Mouse (Mus musculus) bone marrow macrophage, adult 2 months (primary cell): ENCODE data around the gene Atp6v1g3. TPM values are rescaled to one million over a fixed set of nuclear protein-coding genes. Genes with fewer than 3 reads are reported as not detected.

Source experiments
- H3K27ac ChIP-seq: 2 replicates; pipeline ENCODE4 v1.5.1; 2012; ENCODE audit warnings: low read depth, low read length; ENCODE audit not compliant: insufficient read depth
- H3K4me1 ChIP-seq: 2 replicates; pipeline ENCODE4 v1.6.1; 2012; ENCODE audit warnings: low read length; ENCODE audit not compliant: control insufficient read depth, insufficient read depth
- H3K4me3 ChIP-seq: 2 replicates; pipeline ENCODE4 v1.5.1; 2012; ENCODE audit warnings: mild to moderate bottlenecking, low read length, moderate library complexity; ENCODE audit not compliant: insufficient read depth
- CTCF ChIP-seq: IDR thresholded peaks from 2 replicates; pipeline ENCODE4 v1.5.1; 2012; ENCODE audit warnings: low read depth, mild to moderate bottlenecking, low read length, moderate library complexity
- POLR2A ChIP-seq: IDR thresholded peaks from 2 replicates; pipeline ENCODE4 v1.6.1; 2012; ENCODE audit warnings: mild to moderate bottlenecking, low read depth, low read length, borderline replicate concordance
- polyA plus RNA-seq: library from polyadenylated mRNA; stranded (reverse); fragments of >200 nt; gene quantifications from 2 replicates; pipeline ENCODE4 v1.2.4, GENCODE M21; 2012; ENCODE audit not compliant: missing spikeins, insufficient read depth, insufficient read length

Atp6v1g3 gene
- not detected in 2 replicates for polyA plus RNA-seq

DNA sequence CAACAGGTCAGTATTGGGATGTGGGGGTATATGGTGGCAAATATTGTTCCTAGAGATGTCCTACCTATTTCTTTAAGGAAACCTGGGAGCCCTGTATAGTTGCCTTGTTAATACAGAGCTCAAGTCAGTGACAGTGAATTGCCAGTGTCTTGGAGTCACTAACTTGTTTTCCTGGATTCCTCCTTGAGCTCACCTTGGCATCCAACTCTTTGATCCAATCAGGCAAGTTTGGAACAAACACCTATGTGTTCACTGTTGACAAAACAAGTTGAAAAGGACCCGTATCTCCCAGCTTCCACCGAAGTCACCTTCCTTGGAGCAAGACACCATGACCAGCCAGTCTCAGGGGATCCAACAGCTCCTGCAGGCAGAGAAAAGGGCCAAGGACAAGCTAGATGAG, at the start of gene Atp6v1g3:
Atp6v1g3 (plus strand) TSS at position 301 of the 400 bp plus-strand sequence.
- peaks cover 11% of the 10 kb centered on the region for H3K4me1 ChIP-seq
- TF ChIP-seq CTCF: no peak
- no peak within 1 kb of the TSS for H3K27ac ChIP-seq
- no peak within 1 kb of the TSS for H3K4me3 ChIP-seq

DNA sequence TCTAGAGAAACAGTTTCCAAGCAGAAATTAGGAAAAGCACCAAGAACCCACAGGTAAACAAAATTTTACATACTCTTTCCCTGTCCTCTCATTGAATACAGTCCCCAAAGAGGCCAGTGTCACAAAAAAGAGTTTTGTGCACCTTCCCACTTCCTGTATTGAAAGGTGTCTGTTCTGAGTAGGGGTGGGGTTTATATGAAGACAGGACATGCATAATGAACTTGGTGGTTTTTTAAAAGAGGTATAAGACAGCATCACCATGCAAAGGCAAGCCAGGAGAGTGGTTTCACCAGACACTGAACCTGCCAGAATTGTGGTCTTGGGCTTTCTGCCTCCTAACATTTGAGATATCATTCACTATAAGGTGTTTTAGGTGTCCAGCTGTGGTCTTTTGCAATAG, 40.5 kb upstream of the Atp6v1g3 start:
- Histone ChIP-seq H3K4me3 (no peak overlapping the region), H3K27ac (no peak overlapping the region), H3K4me1 (peaks cover 2% of the 10 kb centered on the region; the same call in 1 of the 2 replicates)
- TF ChIP-seq CTCF (no peak), POLR2A (no peak)

DNA sequence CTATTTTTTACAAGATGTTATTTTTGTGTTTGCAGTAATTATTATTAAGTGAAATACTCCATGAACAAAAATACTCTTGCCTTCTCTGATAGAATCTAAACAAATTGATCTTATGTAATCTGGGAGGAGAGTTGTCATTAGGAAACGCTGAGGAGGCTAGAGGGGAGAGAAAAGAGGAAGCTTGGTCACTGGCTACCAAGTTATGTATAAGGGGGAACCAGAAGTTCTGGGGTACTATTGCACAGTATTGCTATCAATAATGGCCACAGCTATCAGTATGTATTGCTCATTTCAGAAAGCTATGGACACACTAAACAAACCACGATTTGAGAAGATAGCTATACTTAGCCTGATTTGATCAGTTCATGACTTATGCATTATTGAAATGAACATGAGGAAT, 36.3 kb upstream of the Atp6v1g3 start:
- TF ChIP-seq CTCF: no peak
- no peak for TF ChIP-seq POLR2A
- H3K4me1 ChIP-seq: peaks cover 11% of the 10 kb centered on the region
- no peak overlapping the region for H3K4me3 ChIP-seq
- no peak overlapping the region for H3K27ac ChIP-seq

DNA sequence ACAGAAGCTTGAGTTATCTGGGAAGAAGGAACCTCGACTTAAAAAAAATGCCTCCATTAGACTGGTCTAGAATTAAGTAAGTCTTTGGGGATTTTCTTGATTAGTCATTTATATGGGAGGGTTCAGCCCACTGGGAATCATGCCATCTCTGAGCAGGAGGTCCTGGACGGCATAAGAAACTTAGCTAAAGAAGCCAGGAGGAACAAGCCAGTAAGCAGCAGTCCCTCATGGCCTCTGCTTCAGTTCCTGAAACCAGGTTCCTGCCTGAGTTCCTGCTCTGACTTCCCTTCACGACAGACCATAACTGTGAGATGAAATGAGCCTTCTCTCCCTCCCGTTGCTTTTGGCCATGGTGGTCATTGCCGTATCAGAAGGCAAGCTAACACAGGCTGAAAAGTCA, 29.6 kb upstream of the Atp6v1g3 start:
- Histone ChIP-seq H3K27ac (peak overlapping the region; percentile 98), H3K4me1 (peaks cover 15% of the 10 kb centered on the region), H3K4me3 (peak overlapping the region; percentile 58)
- TF ChIP-seq CTCF (no peak), POLR2A (no peak)

DNA sequence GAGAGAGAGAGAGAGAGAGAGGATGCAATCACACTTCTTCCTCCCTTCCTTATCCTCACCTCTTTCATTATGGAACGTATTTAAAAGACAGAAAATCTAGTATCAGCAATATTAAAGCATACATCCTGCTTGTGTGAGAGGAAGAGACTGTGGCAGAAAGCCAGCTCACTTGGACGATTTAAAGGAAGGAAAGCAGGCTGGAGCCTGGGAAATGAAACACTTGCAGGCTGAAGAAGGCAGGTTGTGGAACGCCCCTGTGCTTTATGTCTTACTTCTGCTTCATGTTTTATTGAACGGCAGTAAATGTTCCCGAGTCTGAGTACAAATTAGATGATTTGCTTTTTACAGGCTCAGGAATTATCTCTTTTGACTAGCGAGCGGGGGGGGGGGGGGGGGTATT, 29.1 kb upstream of the Atp6v1g3 start:
- TF ChIP-seq CTCF (no peak), POLR2A (no peak)
- peak overlapping the region; percentile 52 for H3K27ac ChIP-seq
- peaks cover 10% of the 10 kb centered on the region for H3K4me1 ChIP-seq
- peak overlapping the region; percentile 21 for H3K4me3 ChIP-seq

DNA sequence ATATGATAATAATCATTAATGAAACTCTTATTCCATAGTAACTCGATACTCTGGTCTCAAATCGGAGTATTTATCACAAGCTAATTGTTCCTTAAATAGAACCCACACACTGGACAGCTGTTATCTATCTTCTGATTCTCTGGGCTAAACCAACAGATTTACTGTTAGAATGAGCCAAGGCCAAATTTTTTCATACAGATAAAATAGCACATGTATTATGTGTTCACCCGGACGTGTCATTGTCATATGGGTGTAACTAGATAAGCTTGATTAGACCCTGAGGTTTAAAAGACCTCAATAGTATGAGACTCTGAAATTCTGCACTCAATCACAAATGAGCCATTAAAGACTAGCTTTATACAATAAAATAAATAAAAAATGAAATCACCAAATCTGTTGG, 28.4 kb upstream of the Atp6v1g3 start:
- TF ChIP-seq CTCF: no peak
- no peak for TF ChIP-seq POLR2A
- H3K27ac ChIP-seq: peak overlapping the region; percentile 40

DNA sequence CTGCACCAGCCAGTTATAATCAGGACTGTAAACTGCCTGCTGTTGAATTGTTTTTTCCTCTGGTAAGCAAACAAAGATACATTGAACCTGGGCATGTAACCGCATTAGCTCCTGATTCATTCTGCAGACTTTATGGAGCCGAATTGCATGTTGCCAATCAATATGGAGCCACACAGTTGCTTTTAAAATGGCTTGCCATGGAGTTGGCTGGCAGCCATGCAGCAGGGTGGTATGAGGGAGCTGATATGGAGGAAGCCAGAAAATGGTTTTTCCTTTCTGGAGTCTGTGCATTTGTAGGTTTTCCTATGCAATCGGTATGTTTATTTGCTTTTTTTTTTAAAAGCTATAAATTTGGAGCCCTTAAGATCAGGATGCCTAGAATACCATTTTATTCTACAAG, 28.0 kb upstream of the Atp6v1g3 start:
- Histone ChIP-seq H3K4me1 (peaks cover 7% of the 10 kb centered on the region), H3K27ac (peak overlapping the region; percentile 40; the same call in 1 of the 2 replicates), H3K4me3 (no peak overlapping the region)
- TF ChIP-seq POLR2A: no peak
- no peak for TF ChIP-seq CTCF

More for the DNA sequence above, 28.4 kb upstream of the Atp6v1g3 start:
- Histone ChIP-seq H3K4me3 (no peak overlapping the region), H3K4me1 (peaks cover 7% of the 10 kb centered on the region)

DNA sequence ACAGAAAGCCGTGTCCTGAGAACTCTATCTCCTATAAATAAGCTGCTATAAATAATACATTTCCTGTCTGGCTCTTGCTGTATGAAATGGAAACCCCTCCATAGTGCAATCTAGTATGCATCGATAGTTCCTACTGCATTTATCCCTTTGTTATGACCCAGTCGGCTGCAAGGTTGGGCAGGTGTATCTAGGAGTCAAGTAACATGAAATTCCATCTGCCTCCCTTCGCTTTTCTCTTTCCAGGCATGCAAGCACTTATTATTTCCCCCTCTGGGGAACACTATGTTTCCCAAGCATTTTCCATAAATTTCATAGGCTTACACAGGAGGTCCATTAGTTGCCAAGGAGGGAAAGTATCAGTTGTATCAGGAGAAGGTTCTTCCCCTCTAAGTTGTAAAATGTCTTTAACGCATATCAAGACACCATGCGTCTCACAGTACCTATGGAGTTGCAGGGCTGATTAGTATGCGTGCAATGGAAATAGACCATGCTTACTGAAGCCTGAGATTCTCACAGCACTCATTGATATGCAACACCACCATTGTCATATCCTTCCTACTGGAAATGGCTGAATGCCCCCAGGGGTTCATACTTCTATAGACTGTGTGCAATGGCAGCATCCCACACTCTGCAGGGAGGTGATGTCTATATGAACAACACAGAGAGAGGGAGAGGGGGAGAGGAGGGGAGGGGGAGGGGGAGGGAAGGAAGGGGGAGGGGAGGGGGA, 26.9 kb upstream of the Atp6v1g3 start:
- H3K4me1 ChIP-seq: peaks cover 7% of the 10 kb centered on the region
- H3K27ac ChIP-seq: no peak overlapping the region
- TF ChIP-seq CTCF: no peak
- no peak for TF ChIP-seq POLR2A
- no peak overlapping the region for H3K4me3 ChIP-seq

DNA sequence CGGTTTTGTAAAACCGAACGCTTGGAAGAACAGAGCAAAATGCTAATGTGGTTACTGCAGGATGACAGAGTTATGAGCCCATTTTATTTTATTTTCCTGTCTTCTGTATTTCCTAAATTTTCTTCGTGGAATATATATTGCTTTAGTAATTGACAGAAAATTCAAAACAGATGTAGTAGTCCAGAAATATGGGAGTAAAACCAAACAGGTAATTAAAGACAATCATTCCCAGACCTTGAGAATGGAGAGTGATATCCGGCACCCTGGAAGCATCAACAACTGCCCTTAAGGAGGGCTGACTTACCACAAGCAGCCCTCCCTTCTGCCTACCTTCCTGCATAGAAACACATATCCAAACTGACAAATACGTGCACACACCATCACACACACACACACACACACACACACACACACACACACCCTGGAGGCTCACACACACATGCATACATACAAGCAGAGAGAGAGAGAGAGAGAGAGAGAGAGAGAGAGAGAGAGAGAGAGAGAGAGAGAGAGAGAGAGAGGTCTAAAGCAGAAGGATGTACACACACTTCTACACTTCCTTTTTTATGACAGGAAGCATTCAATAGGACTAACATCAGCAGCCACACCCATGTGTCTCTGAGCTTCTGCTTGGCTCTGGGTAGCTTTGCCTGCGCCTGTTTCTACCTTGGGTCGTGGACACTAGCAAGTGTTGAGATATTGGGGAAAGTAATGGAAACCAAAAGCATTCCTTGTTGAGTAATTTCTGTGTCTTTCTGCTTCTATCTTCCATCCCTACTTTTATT, 25.6 kb upstream of the Atp6v1g3 start:
- Histone ChIP-seq H3K4me3 (no peak overlapping the region), H3K4me1 (peaks cover 11% of the 10 kb centered on the region), H3K27ac (no peak overlapping the region)
- TF ChIP-seq POLR2A (no peak), CTCF (no peak)

DNA sequence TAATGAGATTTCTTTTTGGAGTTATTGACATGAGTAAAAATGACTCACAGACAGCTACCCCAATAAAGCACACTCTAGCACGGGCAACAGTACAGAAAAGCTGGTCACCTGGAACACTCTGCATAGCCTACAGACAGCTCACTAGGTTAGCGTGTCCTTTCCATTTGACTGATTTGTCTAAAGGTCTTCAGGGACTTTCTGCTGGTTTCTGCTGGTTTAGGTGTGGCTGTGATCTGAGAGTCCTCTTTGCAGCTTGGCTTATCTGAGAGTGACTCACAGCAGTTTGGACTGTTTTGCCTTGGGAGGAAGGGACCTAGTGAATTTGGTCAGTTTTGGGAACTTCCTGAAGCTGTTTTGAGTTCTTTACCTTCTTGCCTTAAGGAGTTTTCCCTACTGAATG, 24.8 kb upstream of the Atp6v1g3 start:
- Histone ChIP-seq H3K4me1 (peaks cover 16% of the 10 kb centered on the region), H3K4me3 (no peak overlapping the region), H3K27ac (no peak overlapping the region)
- TF ChIP-seq POLR2A (no peak), CTCF (no peak)
